Mouse (Mus musculus) heart, adult 2 months (tissue): ENCODE measurements around the gene Rab7b.

ENCODE experiments used
- CTCF ChIP-seq: fragments of 200-600 bp; IDR thresholded peaks from 2 replicates; pipeline ENCODE4 v1.8.1; 2022; ENCODE audit warnings: antibody characterized with exemption, mild to moderate bottlenecking, moderate library complexity
- EP300 ChIP-seq: fragments of 200-500 bp; IDR thresholded peaks from 2 replicates; pipeline ENCODE4 v1.6.1; 2011; ENCODE audit warnings: low read depth, low read length, control low read depth; ENCODE audit not compliant: insufficient read depth
- POLR2A ChIP-seq: fragments of 200-500 bp; IDR thresholded peaks from 2 replicates; pipeline ENCODE4 v1.6.1; 2011; ENCODE audit warnings: mild to moderate bottlenecking, low read depth, low read length, control low read depth; ENCODE audit not compliant: insufficient read depth

DNA sequence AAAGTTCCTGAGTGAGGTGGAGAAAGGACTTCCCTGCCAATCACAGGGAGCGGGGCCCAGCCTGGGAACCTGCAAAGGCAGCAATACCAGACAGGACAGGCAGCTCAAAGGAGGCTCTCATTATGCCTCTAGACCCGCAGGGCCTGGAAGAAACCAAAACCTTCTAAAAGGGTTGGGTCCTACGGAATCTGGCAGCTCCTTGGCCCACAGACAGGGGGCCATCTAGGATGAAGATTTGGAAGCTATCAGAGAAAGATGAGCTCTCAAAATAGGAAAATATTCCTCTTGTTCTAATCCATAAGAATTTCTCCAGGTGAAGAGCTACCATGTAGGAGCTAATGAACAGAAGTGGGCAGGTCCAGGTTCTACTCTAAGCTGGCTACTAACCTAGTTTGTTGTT is 521 bp downstream of the Rab7b start:
- TF ChIP-seq POLR2A (no peak), CTCF (0 out of 2 replicates have a peak, but pooled peaks have one; percentile 1), EP300 (no peak)
